Mouse (Mus musculus): ENCODE measurements around the gene Krt4. TPM values are rescaled to one million over a fixed set of nuclear protein-coding genes. Genes with fewer than 3 reads are reported as not detected.
A peak's percentile ranks its signal among the peaks of the same experiment; 100 is the strongest.

Gene Krt4
- polyA plus RNA-seq, 1 experiment from 2014 or later = 145 TPM

GRCm38 (mm10) chr15:101873231-101873630, 51.3 kb downstream of the Krt4 start:
- ATAC-seq (ENCODE audit: low read depth) = no peak
- WGBS = 62% methylated on average over 4 of the region's 4 CpGs
- H3K4me1 ChIP-seq (ENCODE audit: control insufficient read depth, insufficient read depth, low read length) = no peaks in the 10 kb centered on the region
- DNase-seq (ENCODE audit: low spot score) = no peak
- no peak overlapping the region for H3K4me3 ChIP-seq (ENCODE audit: low read depth, low read length)
- no peaks in the 10 kb centered on the region for H3K9me3 ChIP-seq (ENCODE audit: control insufficient read depth, low read length)
- no peak overlapping the region for H3K27ac ChIP-seq (replicated peaks; ENCODE audit: low read depth, low read length)
- no peak overlapping the region for H3K9ac ChIP-seq (ENCODE audit: low read depth, low read length)
- no peak overlapping the region for H3K4me2 ChIP-seq (ENCODE audit: low read depth, low read length)
- no peaks in the 10 kb centered on the region for H3K27me3 ChIP-seq (replicated peaks; ENCODE audit: control insufficient read depth, insufficient read depth, low read length)
- H3K36me3 ChIP-seq (ENCODE audit: control insufficient read depth, insufficient read depth, low read length) = no peaks in the 10 kb centered on the region

DNA sequence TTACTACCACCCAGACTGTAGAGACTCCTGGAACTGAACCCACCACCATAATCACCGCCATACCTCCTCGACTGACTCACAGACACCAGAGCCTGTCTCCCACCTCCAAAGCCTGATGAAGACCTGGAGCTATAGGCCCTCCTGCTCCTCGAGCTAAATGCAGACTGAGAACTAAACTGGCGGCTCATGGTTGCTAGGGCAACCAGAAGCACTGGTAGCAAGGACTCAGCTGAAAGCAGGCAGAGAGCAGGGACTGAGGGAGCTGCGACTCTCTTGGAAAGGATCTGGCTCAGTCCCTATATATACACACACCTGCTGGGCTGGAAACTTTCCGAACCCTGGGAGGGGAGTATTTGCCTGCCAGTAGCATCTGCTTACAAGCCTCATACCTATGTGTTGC, 55.1 kb downstream of the Krt4 start, which contains the start of gene Krt77:
Gene Krt77 (minus strand): TSS at position 275 of the 400 bp plus-strand sequence.
- no peaks in the 10 kb centered on the region for H3K36me3 ChIP-seq (ENCODE audit: control insufficient read depth, insufficient read depth, low read length)
- ATAC-seq (ENCODE audit: low read depth) (no peak), DNase-seq (ENCODE audit: low spot score) (peak; percentile 12)
- H3K4me3 ChIP-seq (ENCODE audit: low read depth, low read length) = no peak within 1 kb of the TSS
- H3K4me1 ChIP-seq (ENCODE audit: control insufficient read depth, insufficient read depth, low read length) = no peaks in the 10 kb centered on the region
- H3K27me3 ChIP-seq (replicated peaks; ENCODE audit: control insufficient read depth, insufficient read depth, low read length) = no peaks in the 10 kb centered on the region
- 37% methylated on average over 6 of the region's 6 CpGs for WGBS
- no peak within 1 kb of the TSS for H3K4me2 ChIP-seq (ENCODE audit: low read depth, low read length)
- H3K27ac ChIP-seq (replicated peaks; ENCODE audit: low read depth, low read length) = no peak within 1 kb of the TSS
- no peaks in the 10 kb centered on the region for H3K9me3 ChIP-seq (ENCODE audit: control insufficient read depth, low read length)
- H3K9ac ChIP-seq (ENCODE audit: low read depth, low read length) = no peak within 1 kb of the TSS

Small RNA genes lying within 50 kb of the gene (microRNA-seq; reads per million reads assigned to microRNA genes)
- gene Gm44356 (ENCODE audit: borderline number of aligned reads) = not detected

Other genes starting within 250 kb of the Krt4 start
- 0.16 and 1.2 TPM in 2 replicates for gene Krt6b, start 244.4 kb downstream of the Krt4 start, polyA plus RNA-seq (2014; fragmentation: Nextera tagmentation; extraction: Ambion mirVana)
- gene Krt6a, start 230.4 kb downstream of the Krt4 start, polyA plus RNA-seq (2014; fragmentation: Nextera tagmentation; extraction: Ambion mirVana) = 34.9 and 120 TPM in 2 replicates
- gene Krt5, start 211.8 kb downstream of the Krt4 start, polyA plus RNA-seq (2014; fragmentation: Nextera tagmentation; extraction: Ambion mirVana) = 142 and 153 TPM in 2 replicates
- gene Krt71, start 181.6 kb downstream of the Krt4 start, polyA plus RNA-seq (2014; fragmentation: Nextera tagmentation; extraction: Ambion mirVana) = 9.3 and 14.3 TPM in 2 replicates
- 0.51 and 0.81 TPM in 2 replicates for gene Krt72, start 138.3 kb downstream of the Krt4 start, polyA plus RNA-seq (2014; fragmentation: Nextera tagmentation; extraction: Ambion mirVana)
- 3.3 and 3.4 TPM in 2 replicates for gene Krt73, start 122.4 kb downstream of the Krt4 start, polyA plus RNA-seq (2014; fragmentation: Nextera tagmentation; extraction: Ambion mirVana)
- 0.10 TPM in 1 of 2 replicates, not detected in the other for gene Krt2, start 106.6 kb downstream of the Krt4 start, polyA plus RNA-seq (2014; fragmentation: Nextera tagmentation; extraction: Ambion mirVana)
- 67.2 and 111 TPM in 2 replicates for gene Krt1, start 73.9 kb downstream of the Krt4 start, polyA plus RNA-seq (2014; fragmentation: Nextera tagmentation; extraction: Ambion mirVana)
- gene Krt77, start 55.0 kb downstream of the Krt4 start, polyA plus RNA-seq (2014; fragmentation: Nextera tagmentation; extraction: Ambion mirVana) = 14.6 and 20.3 TPM in 2 replicates
- 0.31 and 0.68 TPM in 2 replicates for gene Krt76, start 31.8 kb downstream of the Krt4 start, polyA plus RNA-seq (2014; fragmentation: Nextera tagmentation; extraction: Ambion mirVana)
- 8.9 and 9.2 TPM in 2 replicates for gene Krt79, start 15.6 kb upstream of the Krt4 start, polyA plus RNA-seq (2014; fragmentation: Nextera tagmentation; extraction: Ambion mirVana)
- 0.25 and 1.7 TPM in 2 replicates for gene Krt78, start 29.6 kb upstream of the Krt4 start, polyA plus RNA-seq (2014; fragmentation: Nextera tagmentation; extraction: Ambion mirVana)
- 69.1 and 105 TPM in 2 replicates for gene Krt8, start 79.7 kb upstream of the Krt4 start, polyA plus RNA-seq (2014; fragmentation: Nextera tagmentation; extraction: Ambion mirVana)
- gene Krt18, start 103.4 kb upstream of the Krt4 start, polyA plus RNA-seq (2014; fragmentation: Nextera tagmentation; extraction: Ambion mirVana) = 61.0 and 70.0 TPM in 2 replicates
- 123 and 141 TPM in 2 replicates for gene Eif4b, start 149.0 kb upstream of the Krt4 start, polyA plus RNA-seq (2014; fragmentation: Nextera tagmentation; extraction: Ambion mirVana)
- gene Tns2, start 175.7 kb upstream of the Krt4 start, polyA plus RNA-seq (2014; fragmentation: Nextera tagmentation; extraction: Ambion mirVana) = 45.9 and 56.4 TPM in 2 replicates
- gene Spryd3, start 211.5 kb upstream of the Krt4 start, polyA plus RNA-seq (2014; fragmentation: Nextera tagmentation; extraction: Ambion mirVana) = 19.2 TPM in 2 replicates
- gene Igfbp6, start 219.6 kb upstream of the Krt4 start, polyA plus RNA-seq (2014; fragmentation: Nextera tagmentation; extraction: Ambion mirVana) = 15.0 and 20.1 TPM in 2 replicates
- gene Soat2, start 225.8 kb upstream of the Krt4 start, polyA plus RNA-seq (2014; fragmentation: Nextera tagmentation; extraction: Ambion mirVana) = 0.17 and 0.63 TPM in 2 replicates

Measured in embryonic facial prominence, embryonic 14.5 days (tissue).